Mouse (Mus musculus): ENCODE data around the gene Zfp575. TPM values are rescaled to one million over a fixed set of nuclear protein-coding genes. Genes with fewer than 3 reads are reported as not detected.

Gene Zfp575
- total RNA-seq, 2 experiments from 2014 or later: 0.12 TPM; not detected in 1

Other genes starting within 250 kb of the Zfp575 start
- not detected in 2 replicates for gene Lypd5, start 238.4 kb downstream of the Zfp575 start, total RNA-seq (2015)
- gene Lypd5, start 238.4 kb downstream of the Zfp575 start, total RNA-seq (2017): not detected in 2 replicates
- gene Kcnn4, start 217.4 kb downstream of the Zfp575 start, total RNA-seq (2015): 20.5 and 28.0 TPM in 2 replicates
- gene Kcnn4, start 217.4 kb downstream of the Zfp575 start, total RNA-seq (2017): 48.6 and 57.7 TPM in 2 replicates
- 10.8 and 18.1 TPM in 2 replicates for gene Smg9, start 188.0 kb downstream of the Zfp575 start, total RNA-seq (2015)
- gene Smg9, start 188.0 kb downstream of the Zfp575 start, total RNA-seq (2017): 16.0 and 20.8 TPM in 2 replicates
- gene Irgc1, start 135.3 kb downstream of the Zfp575 start, total RNA-seq (2015): 0.07 TPM in 1 of 2 replicates, not detected in the other
- not detected in 2 replicates for gene Irgc1, start 135.3 kb downstream of the Zfp575 start, total RNA-seq (2017)
- gene Plaur, start 125.2 kb downstream of the Zfp575 start, total RNA-seq (2015): 17.9 and 21.2 TPM in 2 replicates
- gene Plaur, start 125.2 kb downstream of the Zfp575 start, total RNA-seq (2017): 20.5 and 27.6 TPM in 2 replicates
- gene Cadm4, start 105.6 kb downstream of the Zfp575 start, total RNA-seq (2015): not detected in 2 replicates
- not detected in 2 replicates for gene Cadm4, start 105.6 kb downstream of the Zfp575 start, total RNA-seq (2017)
- gene Zfp428, start 80.6 kb downstream of the Zfp575 start, total RNA-seq (2015): 2.0 and 2.2 TPM in 2 replicates
- 1.3 and 3.6 TPM in 2 replicates for gene Zfp428, start 80.6 kb downstream of the Zfp575 start, total RNA-seq (2017)
- gene AC161166.1, start 75.2 kb downstream of the Zfp575 start, total RNA-seq (2015): not detected in 2 replicates
- not detected in 2 replicates for gene AC161166.1, start 75.2 kb downstream of the Zfp575 start, total RNA-seq (2017)
- 3.2 and 4.4 TPM in 2 replicates for gene Irgq, start 57.0 kb downstream of the Zfp575 start, total RNA-seq (2015)
- gene Irgq, start 57.0 kb downstream of the Zfp575 start, total RNA-seq (2017): 4.7 and 5.3 TPM in 2 replicates
- not detected in 2 replicates for gene Pinlyp, start 41.5 kb downstream of the Zfp575 start, total RNA-seq (2015)
- not detected in 2 replicates for gene Pinlyp, start 41.5 kb downstream of the Zfp575 start, total RNA-seq (2017)
- gene Xrcc1, start 41.4 kb downstream of the Zfp575 start, total RNA-seq (2015): 35.8 and 43.4 TPM in 2 replicates
- 40.0 and 44.3 TPM in 2 replicates for gene Xrcc1, start 41.4 kb downstream of the Zfp575 start, total RNA-seq (2017)
- 61.3 and 68.9 TPM in 2 replicates for gene Ethe1, start 98 bp downstream of the Zfp575 start, total RNA-seq (2015)
- gene Ethe1, start 98 bp downstream of the Zfp575 start, total RNA-seq (2017): 18.3 and 31.4 TPM in 2 replicates
- 3.6 and 4.5 TPM in 2 replicates for gene Phldb3, start 23.1 kb upstream of the Zfp575 start, total RNA-seq (2015)
- gene Phldb3, start 23.1 kb upstream of the Zfp575 start, total RNA-seq (2017): 10.4 and 11.5 TPM in 2 replicates
- not detected in 2 replicates for gene Lypd3, start 48.9 kb upstream of the Zfp575 start, total RNA-seq (2015)
- not detected in 2 replicates for gene Lypd3, start 48.9 kb upstream of the Zfp575 start, total RNA-seq (2017)
- not detected in 2 replicates for gene Tex101, start 89.0 kb upstream of the Zfp575 start, total RNA-seq (2015)
- not detected in 2 replicates for gene Tex101, start 89.0 kb upstream of the Zfp575 start, total RNA-seq (2017)
- gene BC049730, start 121.6 kb upstream of the Zfp575 start, total RNA-seq (2015): not detected in 2 replicates
- not detected in 2 replicates for gene BC049730, start 121.6 kb upstream of the Zfp575 start, total RNA-seq (2017)
- gene Gm4763, start 139.3 kb upstream of the Zfp575 start, total RNA-seq (2015): not detected in 2 replicates
- not detected in 2 replicates for gene Gm4763, start 139.3 kb upstream of the Zfp575 start, total RNA-seq (2017)
- 16.4 and 16.9 TPM in 2 replicates for gene Cd177, start 172.7 kb upstream of the Zfp575 start, total RNA-seq (2015)
- gene Cd177, start 172.7 kb upstream of the Zfp575 start, total RNA-seq (2017): 23.0 and 36.9 TPM in 2 replicates
- 0.44 and 2.6 TPM in 2 replicates for gene Ceacam10, start 189.6 kb upstream of the Zfp575 start, total RNA-seq (2015)
- gene Ceacam10, start 189.6 kb upstream of the Zfp575 start, total RNA-seq (2017): 1.3 and 2.8 TPM in 2 replicates